In the genomic region with DNA sequence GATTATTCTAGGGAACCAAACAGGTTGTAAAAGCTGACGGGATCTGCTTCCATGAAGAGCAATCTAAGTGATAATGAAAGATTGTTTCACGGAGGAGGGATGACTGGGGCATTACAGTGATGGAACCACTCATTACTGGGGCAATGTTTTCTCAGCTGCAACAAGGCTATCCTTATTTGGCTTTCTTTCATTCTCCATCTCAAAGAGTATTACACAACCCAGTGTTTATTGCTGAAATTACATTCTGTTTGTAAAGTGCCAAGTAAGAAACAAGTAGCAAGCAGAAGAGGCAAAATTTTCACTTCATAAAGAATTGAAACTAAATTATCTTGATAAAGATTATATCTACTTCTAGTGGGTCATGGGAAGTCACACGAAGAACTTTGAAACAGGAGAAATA, we compare ENCODE assay signal across 16 mouse cellular contexts.
"Had no signal": no experiment of that assay in that cellular context is flagged by ENCODE, and none has a peak within 500 bp of the region (broad histone marks: within the 10 kb centered on the region; RNA-seq: fewer than 3 reads in every experiment).

No protein-coding gene starts in this region.

- ATAC-seq: liver, postnatal 0 days; midbrain, embryonic 13.5 days; midbrain, embryonic 15.5 days had no signal

- H3K4me1 ChIP-seq: liver, embryonic 15.5 days; lung, embryonic 15.5 days; megakaryocyte, embryonic 14.5 days; midbrain, embryonic 13.5 days; midbrain, embryonic 15.5 days; neural tube, embryonic 12.5 days had no signal

- H3K27ac ChIP-seq: liver, embryonic 15.5 days; lung, embryonic 15.5 days; macrophage; midbrain, embryonic 13.5 days; midbrain, embryonic 15.5 days; neural tube, embryonic 12.5 days had no signal

- H3K4me3 ChIP-seq: liver, embryonic 15.5 days; lung, embryonic 15.5 days; megakaryocyte, embryonic 14.5 days; midbrain, embryonic 13.5 days; midbrain, embryonic 15.5 days; neural tube, embryonic 12.5 days had no signal

- H3K9ac ChIP-seq: liver, embryonic 15.5 days; liver, postnatal 0 days; lung, embryonic 15.5 days; midbrain, embryonic 13.5 days; midbrain, embryonic 15.5 days; neural tube, embryonic 12.5 days had no signal

- DNase-seq: liver, postnatal 0 days; lung, adult 2 months; lung, postnatal 10 days; right cerebral cortex, postnatal 14 days; spleen, adult 18-20 months; thymus, adult 2 months; thymus, postnatal 25 days; thymus, postnatal 4 days had no signal

- H3K9me3 ChIP-seq: liver, embryonic 15.5 days; lung, embryonic 15.5 days; megakaryocyte, embryonic 14.5 days; midbrain, embryonic 13.5 days; midbrain, embryonic 15.5 days; neural tube, embryonic 12.5 days had no signal

- H3K36me3 ChIP-seq: liver, embryonic 15.5 days; lung, embryonic 15.5 days; midbrain, embryonic 13.5 days; midbrain, embryonic 15.5 days; neural tube, embryonic 12.5 days had no signal

- H3K4me2 ChIP-seq: liver, embryonic 15.5 days; lung, embryonic 15.5 days; midbrain, embryonic 11.5 days; midbrain, embryonic 13.5 days; midbrain, embryonic 15.5 days; neural tube, embryonic 12.5 days had no signal

- H3K27me3 ChIP-seq: liver, embryonic 15.5 days; lung, embryonic 15.5 days; megakaryocyte, embryonic 14.5 days; midbrain, embryonic 13.5 days; midbrain, embryonic 15.5 days; neural tube, embryonic 12.5 days had no signal
